Mouse (Mus musculus): ENCODE results near the gene 6430548M08Rik. TPM values are rescaled to one million over a fixed set of nuclear protein-coding genes. Genes with fewer than 3 reads are reported as not detected.

The 6430548M08Rik gene
- total RNA-seq, 1 experiment: 0.54 TPM

DNA sequence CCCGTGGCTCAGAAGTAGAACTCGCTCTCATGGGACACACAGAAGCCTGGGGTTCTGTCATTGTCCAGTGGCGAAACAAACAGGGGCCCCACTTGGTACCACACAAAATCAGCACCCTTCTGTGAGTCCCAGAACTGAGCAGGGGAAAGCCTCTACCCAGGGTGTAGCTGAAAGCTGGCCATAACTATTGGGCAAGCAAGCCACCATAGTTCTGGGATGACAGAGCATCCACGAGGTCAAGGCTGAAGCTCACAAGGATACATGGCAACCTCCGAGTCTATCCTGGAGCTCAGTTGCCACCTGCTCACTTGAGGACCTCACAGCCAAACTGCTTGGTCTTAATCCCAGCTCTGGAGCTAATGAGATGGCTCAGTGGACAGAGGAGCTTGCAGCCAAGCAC, 67.3 kb downstream of the 6430548M08Rik start:
- TF ChIP-seq CHD2 (IDR thresholded peaks at IDR 0.05; ENCODE audit: low read depth, low read length): no peak
- TF ChIP-seq MAFK (IDR thresholded peaks at IDR 0.05; ENCODE audit: insufficient read depth, low read depth, low read length): no peak
- TF ChIP-seq HCFC1 (IDR thresholded peaks at IDR 0.05; ENCODE audit: borderline replicate concordance, insufficient read depth, low read length): no peak
- TF ChIP-seq ZNF384 (IDR thresholded peaks at IDR 0.05; ENCODE audit: low read depth, low read length): no peak
- no peak for TF ChIP-seq ZC3H11A (IDR thresholded peaks at IDR 0.05; ENCODE audit: borderline replicate concordance, low read depth, low read length)
- DNase-seq (ENCODE audit: low read depth, low spot score): no peak

GRCm38 (mm10) chr8:120181861-120182414, 68.0 kb downstream of the 6430548M08Rik start:
- H3K4me3 ChIP-seq (ENCODE audit: insufficient read depth in 1 of 2, low read depth in 1 of 2, low read length in 2 of 2, poor library complexity in 1 of 2, severe bottlenecking in 1 of 2): no peak overlapping the region
- no peaks in the 10 kb centered on the region for H3K36me3 ChIP-seq (ENCODE audit: control insufficient read depth, insufficient read depth, low read length, poor library complexity, severe bottlenecking)
- in situ Hi-C loops (cut with MboI; ENCODE audit: low sequenced_read_pairs in 2 of 2, unreplicated experiment in 2 of 2): loop anchor here in 1 of 2 experiments (10.0 kb wide), 1 partner anchor 143 kb away; no protein-coding TSS in a partner anchor
- peaks cover 0 to 10% of the 10 kb centered on the region in 2 experiments; a peak in 2 of 4 replicates for H3K4me1 ChIP-seq (ENCODE audit: control insufficient read depth in 2 of 2, insufficient read depth in 2 of 2, low read length in 2 of 2, poor library complexity in 1 of 2)
- DNase-seq (ENCODE audit: low read depth, low spot score): no peak
- TF ChIP-seq ZC3H11A (IDR thresholded peaks at IDR 0.05; ENCODE audit: borderline replicate concordance, low read depth, low read length) (no peak), MAFK (IDR thresholded peaks at IDR 0.05; ENCODE audit: insufficient read depth, low read depth, low read length) (no peak), ZNF384 (IDR thresholded peaks at IDR 0.05; ENCODE audit: low read depth, low read length) (no peak), HCFC1 (IDR thresholded peaks at IDR 0.05; ENCODE audit: borderline replicate concordance, insufficient read depth, low read length) (no peak), CHD2 (IDR thresholded peaks at IDR 0.05; ENCODE audit: low read depth, low read length) (no peak)
- H3K9ac ChIP-seq (ENCODE audit: insufficient read depth, low read depth, low read length, poor library complexity, severe bottlenecking): no peak overlapping the region
- H3K9me3 ChIP-seq (ENCODE audit: control insufficient read depth, insufficient read depth, low read depth, low read length): no peaks in the 10 kb centered on the region
- no peak overlapping the region for H3K27ac ChIP-seq (ENCODE audit: insufficient read depth, low read depth, low read length, poor library complexity, severe bottlenecking)

More for the DNA sequence above, 67.3 kb downstream of the 6430548M08Rik start:
- H3K27ac ChIP-seq (ENCODE audit: insufficient read depth, low read depth, low read length, poor library complexity, severe bottlenecking): no peak overlapping the region
- no peaks in the 10 kb centered on the region for H3K36me3 ChIP-seq (ENCODE audit: control insufficient read depth, insufficient read depth, low read length, poor library complexity, severe bottlenecking)
- in situ Hi-C loops (cut with MboI; ENCODE audit: low sequenced_read_pairs in 2 of 2, unreplicated experiment in 2 of 2): loop anchor here in 1 of 2 experiments (10.0 kb wide), 1 partner anchor 144 kb away; no protein-coding TSS in a partner anchor
- no peak overlapping the region for H3K4me3 ChIP-seq (ENCODE audit: insufficient read depth in 1 of 2, low read depth in 1 of 2, low read length in 2 of 2, poor library complexity in 1 of 2, severe bottlenecking in 1 of 2)
- peaks cover 0 to 13% of the 10 kb centered on the region in 2 experiments; a peak in 2 of 4 replicates for H3K4me1 ChIP-seq (ENCODE audit: control insufficient read depth in 2 of 2, insufficient read depth in 2 of 2, low read length in 2 of 2, poor library complexity in 1 of 2)
- no peaks in the 10 kb centered on the region for H3K9me3 ChIP-seq (ENCODE audit: control insufficient read depth, insufficient read depth, low read depth, low read length)
- H3K9ac ChIP-seq (ENCODE audit: insufficient read depth, low read depth, low read length, poor library complexity, severe bottlenecking): no peak overlapping the region

DNA sequence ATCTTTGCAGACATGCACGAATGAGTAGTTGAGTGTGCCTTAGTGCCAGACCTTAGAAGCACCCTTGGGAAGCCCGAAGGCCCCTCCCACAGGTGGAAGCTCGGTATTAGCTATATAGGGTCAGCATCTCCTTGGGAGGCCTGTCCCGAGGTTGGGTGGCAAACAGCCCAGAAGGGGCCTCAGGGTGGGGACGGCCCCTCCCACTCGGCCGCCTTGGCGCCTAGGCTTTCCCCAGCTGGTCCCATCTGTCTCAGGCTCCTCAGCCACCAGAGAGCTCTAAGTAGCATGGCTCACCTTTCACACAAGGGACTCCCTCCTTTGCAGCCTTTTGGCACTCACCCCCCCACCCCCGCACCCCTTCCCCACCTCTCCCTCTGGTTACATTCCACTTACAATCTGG, 70.4 kb downstream of the 6430548M08Rik start:
- no peaks in the 10 kb centered on the region for H3K36me3 ChIP-seq (ENCODE audit: control insufficient read depth, insufficient read depth, low read length, poor library complexity, severe bottlenecking)
- H3K4me3 ChIP-seq (ENCODE audit: insufficient read depth in 1 of 2, low read depth in 1 of 2, low read length in 2 of 2, poor library complexity in 1 of 2, severe bottlenecking in 1 of 2): no peak overlapping the region
- TF ChIP-seq ZNF384 (IDR thresholded peaks at IDR 0.05; ENCODE audit: low read depth, low read length) (no peak), CHD2 (IDR thresholded peaks at IDR 0.05; ENCODE audit: low read depth, low read length) (no peak), HCFC1 (IDR thresholded peaks at IDR 0.05; ENCODE audit: borderline replicate concordance, insufficient read depth, low read length) (no peak), ZC3H11A (IDR thresholded peaks at IDR 0.05; ENCODE audit: borderline replicate concordance, low read depth, low read length) (no peak), MAFK (IDR thresholded peaks at IDR 0.05; ENCODE audit: insufficient read depth, low read depth, low read length) (no peak)
- no peak for DNase-seq (ENCODE audit: low read depth, low spot score)
- no peaks in the 10 kb centered on the region for H3K4me1 ChIP-seq (ENCODE audit: control insufficient read depth in 2 of 2, insufficient read depth in 2 of 2, low read length in 2 of 2, poor library complexity in 1 of 2)
- H3K9ac ChIP-seq (ENCODE audit: insufficient read depth, low read depth, low read length, poor library complexity, severe bottlenecking): no peak overlapping the region
- no peaks in the 10 kb centered on the region for H3K9me3 ChIP-seq (ENCODE audit: control insufficient read depth, insufficient read depth, low read depth, low read length)
- in situ Hi-C loops (cut with MboI; ENCODE audit: low sequenced_read_pairs in 2 of 2, unreplicated experiment in 2 of 2): loop anchor here in 1 of 2 experiments (10.0 kb wide), 1 partner anchor 140 kb away; no protein-coding TSS in a partner anchor
- no peak overlapping the region for H3K27ac ChIP-seq (ENCODE audit: insufficient read depth, low read depth, low read length, poor library complexity, severe bottlenecking)

DNA sequence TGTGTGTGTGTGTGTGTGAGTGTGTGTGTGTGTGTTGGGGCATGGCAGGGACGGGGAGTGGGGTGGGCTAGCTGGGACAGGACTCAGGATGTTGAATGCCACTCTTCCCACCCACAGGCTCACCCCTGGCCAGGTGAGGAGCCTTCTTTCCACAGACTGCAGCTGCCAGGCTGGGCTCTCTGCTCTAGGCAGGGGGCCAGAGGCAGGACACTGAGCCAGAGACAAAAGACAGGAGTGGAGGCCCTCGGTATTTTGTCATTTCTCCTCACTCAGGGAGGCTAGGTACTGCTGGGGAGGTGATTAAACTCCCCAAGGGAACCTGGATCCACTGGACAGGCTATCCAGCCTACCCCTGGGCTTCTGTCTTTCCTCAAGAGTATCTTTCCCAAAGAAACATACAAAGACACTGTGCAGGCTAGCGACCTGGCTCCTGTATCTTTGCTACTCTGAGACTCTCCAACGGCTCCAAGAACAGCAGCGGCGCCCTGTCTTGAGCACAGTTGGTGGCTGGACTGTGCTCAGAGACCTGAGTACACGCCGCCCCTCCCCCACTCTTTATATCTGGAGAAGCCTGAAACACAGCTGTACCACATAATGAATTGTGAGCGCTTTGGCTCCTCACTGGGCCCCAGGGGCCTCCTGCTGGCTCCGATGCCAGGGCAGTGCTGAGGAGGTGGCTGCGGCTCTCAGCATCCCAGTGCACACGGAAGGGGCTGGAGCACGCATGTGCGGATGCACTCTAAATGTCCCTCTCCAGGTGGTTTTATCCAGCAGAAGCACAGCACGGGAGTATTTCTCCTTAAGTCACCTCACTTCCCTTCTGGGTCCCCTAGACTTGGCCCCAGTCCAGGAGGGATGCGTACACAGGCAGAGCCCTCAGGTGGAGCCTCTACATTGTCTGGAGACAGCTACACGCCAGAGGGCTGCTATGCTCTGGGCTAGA, 71.2 kb downstream of the 6430548M08Rik start:
- Histone ChIP-seq H3K4me1 (ENCODE audit: control insufficient read depth in 2 of 2, insufficient read depth in 2 of 2, low read length in 2 of 2, poor library complexity in 1 of 2) (no peaks in the 10 kb centered on the region), H3K36me3 (ENCODE audit: control insufficient read depth, insufficient read depth, low read length, poor library complexity, severe bottlenecking) (no peaks in the 10 kb centered on the region), H3K9ac (ENCODE audit: insufficient read depth, low read depth, low read length, poor library complexity, severe bottlenecking) (no peak overlapping the region), H3K27ac (ENCODE audit: insufficient read depth, low read depth, low read length, poor library complexity, severe bottlenecking) (no peak overlapping the region), H3K9me3 (ENCODE audit: control insufficient read depth, insufficient read depth, low read depth, low read length) (no peaks in the 10 kb centered on the region), H3K4me3 (ENCODE audit: insufficient read depth in 1 of 2, low read depth in 1 of 2, low read length in 2 of 2, poor library complexity in 1 of 2, severe bottlenecking in 1 of 2) (no peak overlapping the region)
- no peak for TF ChIP-seq ZC3H11A (IDR thresholded peaks at IDR 0.05; ENCODE audit: borderline replicate concordance, low read depth, low read length)
- TF ChIP-seq MAFK (IDR thresholded peaks at IDR 0.05; ENCODE audit: insufficient read depth, low read depth, low read length): no peak
- no peak for TF ChIP-seq HCFC1 (IDR thresholded peaks at IDR 0.05; ENCODE audit: borderline replicate concordance, insufficient read depth, low read length)
- no peak for TF ChIP-seq ZNF384 (IDR thresholded peaks at IDR 0.05; ENCODE audit: low read depth, low read length)
- TF ChIP-seq CHD2 (IDR thresholded peaks at IDR 0.05; ENCODE audit: low read depth, low read length): no peak
- DNase-seq (ENCODE audit: low read depth, low spot score): no peak
- in situ Hi-C loops (cut with MboI; ENCODE audit: low sequenced_read_pairs in 2 of 2, unreplicated experiment in 2 of 2): loop anchor here in 1 of 2 experiments (10.0 kb wide), 1 partner anchor 140 kb away; no protein-coding TSS in a partner anchor
